Mouse (Mus musculus) MEL (cell line): ENCODE data around the gene Sgk2. TPM values are rescaled to one million over a fixed set of nuclear protein-coding genes. Genes with fewer than 3 reads are reported as not detected.

ENCODE experiments used
- DNase-seq: peaks from one replicate; pipeline ENCODE4 v3.0.0; 2011; ENCODE audit warnings: low read depth, low spot score
- H3K27ac ChIP-seq: 2 replicates; pipeline ENCODE4 v1.5.1; 2012; ENCODE audit warnings: low read depth, mild to moderate bottlenecking, control low read depth, low read length, moderate library complexity; ENCODE audit not compliant: control insufficient read depth
- H3K27me3 ChIP-seq, 2 experiments: fragments of 150-350 bp in 1 of 2; sonication (generic) in 1 of 2; 2 replicates each; pipeline ENCODE4 v1.6.1; 2012; ENCODE audit warnings: low read length in 2 of 2, mild to moderate bottlenecking in 2 of 2, improper control_type of control experiment in 1 of 2, moderate library complexity in 1 of 2; ENCODE audit not compliant: insufficient read depth in 2 of 2, control insufficient read depth in 1 of 2
- H3K36me3 ChIP-seq, 2 experiments: 2 replicates each; pipeline ENCODE4 v1.6.1; 2012 to 2014; ENCODE audit warnings: low read length in 2 of 2, improper control_type of control experiment in 1 of 2, inconsistent platforms in 1 of 2, mild to moderate bottlenecking in 1 of 2; ENCODE audit not compliant: insufficient read depth in 2 of 2, control insufficient read depth in 1 of 2
- H3K4me1 ChIP-seq, 2 experiments: fragments of 150-350 bp in 1 of 2; sonication (generic) in 1 of 2; 2 replicates each; pipeline ENCODE4 v1.6.1; 2012; ENCODE audit warnings: low read length in 2 of 2, improper control_type of control experiment in 1 of 2, mild to moderate bottlenecking in 1 of 2; ENCODE audit not compliant: insufficient read depth in 2 of 2, control insufficient read depth in 1 of 2
- H3K4me3 ChIP-seq, 2 experiments: fragments of 150-350 bp in 1 of 2; sonication (generic) in 1 of 2; 2 replicates each; pipeline ENCODE4 v1.5.1; 2012; ENCODE audit warnings: low read depth in 2 of 2, low read length in 2 of 2, mild to moderate bottlenecking in 2 of 2, moderate library complexity in 2 of 2, control low read depth in 1 of 2, improper control_type of control experiment in 1 of 2; ENCODE audit not compliant: control insufficient read depth in 1 of 2, insufficient read depth in 1 of 2
- H3K79me2 ChIP-seq: 2 replicates; pipeline ENCODE4 v1.6.1; 2012; ENCODE audit warnings: mild to moderate bottlenecking, low read length, moderate library complexity; ENCODE audit not compliant: control insufficient read depth, poor library complexity, insufficient read depth
- H3K9ac ChIP-seq: 2 replicates; pipeline ENCODE4 v1.6.1; 2012; ENCODE audit warnings: low read depth, mild to moderate bottlenecking, control low read depth, low read length, moderate library complexity; ENCODE audit not compliant: control insufficient read depth, poor library complexity, severe bottlenecking
- H3K9me3 ChIP-seq: fragments of 150-350 bp; sonication (generic); replicated peaks from 2 replicates; pipeline ENCODE4 v1.6.1; 2012; ENCODE audit warnings: mild to moderate bottlenecking, low read length, improper control_type of control experiment, moderate library complexity; ENCODE audit not compliant: insufficient read depth
- BHLHE40 ChIP-seq: IDR thresholded peaks from 2 replicates; pipeline ENCODE4 v1.6.1; 2012; ENCODE audit warnings: low read depth, mild to moderate bottlenecking, inconsistent platforms, low read length, improper control_type of control experiment, borderline replicate concordance
- CHD2 ChIP-seq: IDR thresholded peaks from 2 replicates; pipeline ENCODE4 v1.6.1; 2011; ENCODE audit warnings: low read length, improper control_type of control experiment
- CTCF ChIP-seq, 3 experiments: IDR thresholded peaks in 2 of 3; conservative IDR thresholded peaks in 1 of 3; 2 replicates each; pipeline ENCODE4 v1.5.1; 2011 to 2012; ENCODE audit warnings: low read length in 3 of 3, low read depth in 2 of 3, mild to moderate bottlenecking in 2 of 3, improper control_type of control experiment in 1 of 3, inconsistent platforms in 1 of 3, mixed read lengths in 1 of 3, moderate library complexity in 1 of 3; ENCODE audit not compliant: control insufficient read depth in 1 of 3, insufficient read depth in 1 of 3, poor library complexity in 1 of 3, severe bottlenecking in 1 of 3
- E2F4 ChIP-seq: IDR thresholded peaks from 2 replicates; pipeline ENCODE4 v1.6.1; 2011; ENCODE audit warnings: low read depth, low read length, improper control_type of control experiment, borderline replicate concordance
- ELF1 ChIP-seq: IDR thresholded peaks from 2 replicates; pipeline ENCODE4 v1.6.1; 2014; ENCODE audit warnings: low read depth, mild to moderate bottlenecking, inconsistent platforms, low read length, improper control_type of control experiment, moderate library complexity
- GATA1 ChIP-seq: IDR thresholded peaks from 2 replicates; pipeline ENCODE4 v1.6.1; 2011; ENCODE audit warnings: low read depth, low read length, improper control_type of control experiment
- HCFC1 ChIP-seq: IDR thresholded peaks from 2 replicates; pipeline ENCODE4 v1.6.1; 2012; ENCODE audit warnings: low read depth, mild to moderate bottlenecking, inconsistent platforms, low read length, improper control_type of control experiment, moderate library complexity
- JUND ChIP-seq: IDR thresholded peaks from 2 replicates; pipeline ENCODE4 v1.6.1; 2011; ENCODE audit warnings: low read depth, mild to moderate bottlenecking, improper control_type of control experiment, low read length
- MAFK ChIP-seq: IDR thresholded peaks from 2 replicates; pipeline ENCODE4 v1.6.1; 2011; ENCODE audit warnings: low read depth, mild to moderate bottlenecking, low read length, improper control_type of control experiment, borderline replicate concordance
- MAX ChIP-seq: IDR thresholded peaks from 2 replicates; pipeline ENCODE4 v1.6.1; 2011; ENCODE audit warnings: low read length, improper control_type of control experiment
- MAZ ChIP-seq: IDR thresholded peaks from 2 replicates; pipeline ENCODE4 v1.6.1; 2012; ENCODE audit warnings: low read depth, mild to moderate bottlenecking, inconsistent platforms, low read length, improper control_type of control experiment
- MEF2A ChIP-seq: IDR thresholded peaks from 2 replicates; pipeline ENCODE4 v1.6.1; 2014; ENCODE audit warnings: low read depth, mild to moderate bottlenecking, inconsistent platforms, low read length, improper control_type of control experiment; ENCODE audit not compliant: poor library complexity, insufficient replicate concordance, severe bottlenecking; ENCODE audit errors: extremely low read depth
- MXI1 ChIP-seq: IDR thresholded peaks from 2 replicates; pipeline ENCODE4 v1.6.1; 2011; ENCODE audit warnings: mild to moderate bottlenecking, low read depth, low read length, improper control_type of control experiment
- NELFE ChIP-seq: IDR thresholded peaks from 2 replicates; pipeline ENCODE4 v1.6.1; 2011; ENCODE audit warnings: low read depth, low read length, improper control_type of control experiment
- NRF1 ChIP-seq: IDR thresholded peaks from 2 replicates; pipeline ENCODE4 v1.6.1; 2014; ENCODE audit warnings: low read depth, mild to moderate bottlenecking, inconsistent platforms, low read length, improper control_type of control experiment, moderate library complexity; ENCODE audit not compliant: poor library complexity, insufficient read depth, severe bottlenecking
- POLR2A ChIP-seq, 2 experiments: IDR thresholded peaks; 2 replicates each; pipeline ENCODE4 v1.6.1; 2011 to 2012; ENCODE audit warnings: low read length in 2 of 2, mild to moderate bottlenecking in 2 of 2, control low read depth in 1 of 2, improper control_type of control experiment in 1 of 2, low read depth in 1 of 2, moderate library complexity in 1 of 2; ENCODE audit not compliant: control insufficient read depth in 1 of 2, insufficient read depth in 1 of 2, poor library complexity in 1 of 2
- POLR2AphosphoS2 ChIP-seq: IDR thresholded peaks from 2 replicates; pipeline ENCODE4 v1.6.1; 2011; ENCODE audit warnings: low read length, improper control_type of control experiment
- RCOR1 ChIP-seq: IDR thresholded peaks from 2 replicates; pipeline ENCODE4 v1.6.1; 2012; ENCODE audit warnings: low read depth, mild to moderate bottlenecking, inconsistent platforms, low read length, improper control_type of control experiment
- SIN3A ChIP-seq: IDR thresholded peaks from 2 replicates; pipeline ENCODE4 v1.6.1; 2012; ENCODE audit warnings: low read length, improper control_type of control experiment, inconsistent platforms
- TAL1 ChIP-seq: IDR thresholded peaks from 2 replicates; pipeline ENCODE4 v1.6.1; 2012; ENCODE audit warnings: mild to moderate bottlenecking, inconsistent platforms, low read length, moderate library complexity, mixed read lengths
- TBP ChIP-seq: IDR thresholded peaks from 2 replicates; pipeline ENCODE4 v1.8.0; 2011; ENCODE audit warnings: low read depth, low read length, improper control_type of control experiment
- TCF12 ChIP-seq: IDR thresholded peaks from 2 replicates; pipeline ENCODE4 v1.6.1; 2014; ENCODE audit warnings: low read depth, mild to moderate bottlenecking, inconsistent platforms, low read length, improper control_type of control experiment, moderate library complexity
- USF2 ChIP-seq, 2 experiments: IDR thresholded peaks; 2 replicates each; pipeline ENCODE4 v1.6.1; 2011 to 2012; ENCODE audit warnings: improper control_type of control experiment in 2 of 2, low read length in 2 of 2, borderline replicate concordance in 1 of 2, inconsistent platforms in 1 of 2, low read depth in 1 of 2, mild to moderate bottlenecking in 1 of 2; ENCODE audit not compliant: insufficient read depth in 1 of 2
- ZC3H11A ChIP-seq: IDR thresholded peaks from 2 replicates; pipeline ENCODE4 v1.6.1; 2012; ENCODE audit warnings: low read depth, mild to moderate bottlenecking, inconsistent platforms, low read length, improper control_type of control experiment
- polyA plus RNA-seq, 2 experiments: library from polyadenylated mRNA; stranded (reverse) in 1 of 2; unstranded in 1 of 2; fragments of >175 nt in 1 of 2; fragments of >200 nt in 1 of 2; gene quantifications; 2 replicates each; pipeline versions ENCODE4 v1.2.1 to v1.2.4; 2012; ENCODE audit warnings: low replicate concordance in 2 of 2, low read depth in 1 of 2; ENCODE audit not compliant: insufficient read length in 2 of 2, insufficient read depth in 1 of 2, missing spikeins in 1 of 2
- total RNA-seq: library from RNA; depleted of rRNA; stranded (reverse); fragments of 300-350 nt; gene quantifications from 2 replicates; pipeline ENCODE4 v1.2.3, GENCODE M21; 2012

Sgk2 gene
- total and polyA plus RNA-seq, 3 experiments, result not detected

GRCm38 (mm10) chr2:163052101-163052500, 65.0 kb downstream of the Sgk2 start:
- H3K4me1 ChIP-seq, result peaks cover 0 to 16% of the 10 kb centered on the region in 2 experiments; a peak in 2 of 4 replicates
- no peak overlapping the region for H3K9ac ChIP-seq
- no peaks in the 10 kb centered on the region for H3K27me3 ChIP-seq
- H3K27ac ChIP-seq, result no peak overlapping the region
- no peaks in the 10 kb centered on the region for H3K9me3 ChIP-seq
- no peak overlapping the region for H3K4me3 ChIP-seq
- TF ChIP-seq POLR2AphosphoS2, result no peak
- TF ChIP-seq CHD2, result no peak
- TF ChIP-seq ELF1, result no peak
- no peak for TF ChIP-seq MEF2A
- TF ChIP-seq HCFC1, result no peak
- no peak for TF ChIP-seq CTCF (IDR thresholded peaks at IDR 0.05 in 2 of 3, conservative IDR thresholded peaks at IDR 0.05 in 1 of 3; ENCODE audit: control insufficient read depth in 1 of 3, insufficient read depth in 1 of 3, low read depth in 2 of 3, low read length in 3 of 3, poor library complexity in 1 of 3, severe bottlenecking in 1 of 3)
- no peak for TF ChIP-seq BHLHE40
- peaks cover 27% of the 10 kb centered on the region for H3K79me2 ChIP-seq
- peaks cover 0 to 15% of the 10 kb centered on the region in 2 experiments; a peak in 2 of 4 replicates for H3K36me3 ChIP-seq
- DNase-seq, result no peak

DNA sequence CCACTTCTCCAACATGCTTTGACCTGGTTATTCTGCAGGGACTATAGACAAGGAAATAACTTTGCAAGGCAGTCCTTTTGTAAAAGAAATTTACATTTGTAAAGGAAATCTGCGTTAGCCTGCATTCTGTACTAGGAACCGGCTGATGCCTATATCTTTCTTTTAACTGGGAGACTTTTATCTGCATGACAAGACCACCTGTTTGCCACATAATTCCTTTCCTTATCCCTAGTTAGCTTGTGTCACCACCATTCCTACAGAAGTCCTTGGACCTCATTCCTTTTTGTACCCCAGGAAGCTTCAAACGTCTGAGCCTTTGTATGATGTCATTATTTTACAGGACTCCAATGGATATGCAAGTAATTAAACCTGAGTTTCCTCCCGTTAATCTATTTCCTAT, 65.7 kb downstream of the Sgk2 start:
- no peak for TF ChIP-seq RCOR1
- no peak overlapping the region for H3K9ac ChIP-seq
- peaks cover 0 to 16% of the 10 kb centered on the region in 2 experiments; a peak in 2 of 4 replicates for H3K4me1 ChIP-seq
- no peak overlapping the region for H3K27ac ChIP-seq
- H3K36me3 ChIP-seq, result peaks cover 0 to 17% of the 10 kb centered on the region in 2 experiments; a peak in 2 of 4 replicates
- H3K79me2 ChIP-seq, result peaks cover 32% of the 10 kb centered on the region
- H3K4me3 ChIP-seq, result no peak overlapping the region
- H3K27me3 ChIP-seq, result no peaks in the 10 kb centered on the region
- no peaks in the 10 kb centered on the region for H3K9me3 ChIP-seq
- no peak for DNase-seq

- Histone ChIP-seq H3K27me3 (no peaks in the 10 kb centered on the region), H3K36me3 (peaks cover 0 to 17% of the 10 kb centered on the region in 2 experiments; a peak in 2 of 4 replicates), H3K9ac (peak within 1 kb of the TSS; percentile 93), H3K27ac (peak within 1 kb of the TSS; percentile 46)
- peak; percentile 22; the same call in 1 of the 2 replicates for TF ChIP-seq GATA1
- TF ChIP-seq NELFE, result peak; percentile 94
- no peak for TF ChIP-seq USF2 (IDR thresholded peaks at IDR 0.05; ENCODE audit: borderline replicate concordance in 1 of 2, insufficient read depth in 1 of 2, low read depth in 1 of 2, low read length in 2 of 2)
- TF ChIP-seq TBP, result peak; percentile 83
- no peak for TF ChIP-seq MAZ
- peak; percentile 59 for TF ChIP-seq TCF12
- TF ChIP-seq E2F4, result peak; percentile 96
- peak; percentile 48 for TF ChIP-seq TAL1
- TF ChIP-seq MXI1, result peak; percentile 90
- TF ChIP-seq JUND, result no peak
- peak; percentile 53 for TF ChIP-seq HCFC1
- peak; percentile 87; the same call in 1 of the 2 replicates for TF ChIP-seq SIN3A
- no peak for TF ChIP-seq MAFK
- peak; percentile 62 for TF ChIP-seq MAX
- TF ChIP-seq ZC3H11A, result no peak
- TF ChIP-seq NRF1, result peak; percentile 75
- peak; percentile 72 for TF ChIP-seq POLR2AphosphoS2
- TF ChIP-seq CTCF (IDR thresholded peaks at IDR 0.05 in 2 of 3, conservative IDR thresholded peaks at IDR 0.05 in 1 of 3; ENCODE audit: control insufficient read depth in 1 of 3, insufficient read depth in 1 of 3, low read depth in 2 of 3, low read length in 3 of 3, poor library complexity in 1 of 3, severe bottlenecking in 1 of 3), result no peak
- TF ChIP-seq POLR2A (IDR thresholded peaks at IDR 0.05; ENCODE audit: control insufficient read depth in 1 of 2, insufficient read depth in 1 of 2, low read depth in 1 of 2, low read length in 2 of 2, poor library complexity in 1 of 2), result peak; percentile 88 to 97
- TF ChIP-seq ELF1, result peak; percentile 64
- TF ChIP-seq, all 39 proteins: peak for 14
- peaks cover 46% of the 10 kb centered on the region for H3K79me2 ChIP-seq
- DNase-seq, result peak; percentile 97
- peaks cover 0 to 16% of the 10 kb centered on the region in 2 experiments; a peak in 2 of 4 replicates for H3K4me1 ChIP-seq
- H3K4me3 ChIP-seq, result peak within 1 kb of the TSS; percentile 75 to 85
- no peaks in the 10 kb centered on the region for H3K9me3 ChIP-seq
These were observed 67.3 kb downstream of the Sgk2 start, which contains the start of gene Mybl2 for GRCm38 (mm10) chr2:163054335-163054840. TSS of gene Mybl2 (plus strand) at chr2:163054687.
